Mouse (Mus musculus) heart, adult 2 months (tissue): ENCODE data around the gene Sept1.

Experiments used
- CTCF ChIP-seq: fragments of 200-600 bp; IDR thresholded peaks from 2 replicates; pipeline ENCODE4 v1.8.1; 2022; ENCODE audit warnings: antibody characterized with exemption, mild to moderate bottlenecking, moderate library complexity
- EP300 ChIP-seq: fragments of 200-500 bp; IDR thresholded peaks from 2 replicates; pipeline ENCODE4 v1.6.1; 2011; ENCODE audit warnings: low read depth, low read length, control low read depth; ENCODE audit not compliant: insufficient read depth
- POLR2A ChIP-seq: fragments of 200-500 bp; IDR thresholded peaks from 2 replicates; pipeline ENCODE4 v1.6.1; 2011; ENCODE audit warnings: mild to moderate bottlenecking, low read depth, low read length, control low read depth; ENCODE audit not compliant: insufficient read depth

- no peak for TF ChIP-seq CTCF
- no peak for TF ChIP-seq POLR2A
- TF ChIP-seq EP300: no peak
These were observed 56.0 kb downstream of the Sept1 start for GRCm38 (mm10) chr7:127176937-127177336.
